Mouse (Mus musculus): ENCODE data around the gene Ap1s2.

GRCm38 (mm10) chrX:163875932-163876331, 32.9 kb upstream of the Ap1s2 start:
- TF ChIP-seq GATA1 (IDR thresholded peaks at IDR 0.05; ENCODE audit: borderline replicate concordance, low read length) (no peak), FLI1 (IDR thresholded peaks at IDR 0.05; ENCODE audit: low read length) (no peak)
